Mouse (Mus musculus) 3134 (cell line): ENCODE results near the gene Pcsk6.
"Not testable (repeated sequence)": the region's sequence is repeated elsewhere in the genome, so short reads cannot be mapped to it uniquely, and the experiment has no call there.

ENCODE experiments used
- DNase-seq: peaks from one replicate; pipeline ENCODE4 v3.0.0-alpha.2; 2011; ENCODE audit warnings: low spot score; ENCODE audit not compliant: insufficient read length; ENCODE audit errors: extremely low read depth

The Pcsk6 gene

GRCm38 (mm10) chr7:66046921-66047918 lies 185.7 kb downstream of the Pcsk6 start:
- no peak for DNase-seq

DNA sequence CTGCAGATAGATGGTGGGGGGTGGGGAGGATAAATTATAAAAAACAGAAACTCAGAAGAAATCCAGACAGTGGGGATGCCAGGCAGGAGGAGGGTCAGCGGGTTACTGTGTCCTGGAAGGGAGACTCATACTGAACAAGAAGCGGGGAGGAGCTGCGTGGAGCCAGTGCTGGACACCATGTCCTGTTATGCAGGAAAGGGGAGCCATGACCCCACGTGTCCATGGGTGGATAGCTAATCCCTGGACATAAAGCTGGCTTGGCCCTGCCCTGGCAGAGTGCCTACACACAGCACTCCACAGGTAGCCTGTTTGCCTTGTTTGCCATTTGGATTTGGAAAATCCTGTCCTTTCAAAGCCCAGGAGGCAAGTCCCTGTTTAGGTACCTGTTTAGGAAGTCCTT lies 186.4 kb downstream of the Pcsk6 start:
- no peak for DNase-seq

DNA sequence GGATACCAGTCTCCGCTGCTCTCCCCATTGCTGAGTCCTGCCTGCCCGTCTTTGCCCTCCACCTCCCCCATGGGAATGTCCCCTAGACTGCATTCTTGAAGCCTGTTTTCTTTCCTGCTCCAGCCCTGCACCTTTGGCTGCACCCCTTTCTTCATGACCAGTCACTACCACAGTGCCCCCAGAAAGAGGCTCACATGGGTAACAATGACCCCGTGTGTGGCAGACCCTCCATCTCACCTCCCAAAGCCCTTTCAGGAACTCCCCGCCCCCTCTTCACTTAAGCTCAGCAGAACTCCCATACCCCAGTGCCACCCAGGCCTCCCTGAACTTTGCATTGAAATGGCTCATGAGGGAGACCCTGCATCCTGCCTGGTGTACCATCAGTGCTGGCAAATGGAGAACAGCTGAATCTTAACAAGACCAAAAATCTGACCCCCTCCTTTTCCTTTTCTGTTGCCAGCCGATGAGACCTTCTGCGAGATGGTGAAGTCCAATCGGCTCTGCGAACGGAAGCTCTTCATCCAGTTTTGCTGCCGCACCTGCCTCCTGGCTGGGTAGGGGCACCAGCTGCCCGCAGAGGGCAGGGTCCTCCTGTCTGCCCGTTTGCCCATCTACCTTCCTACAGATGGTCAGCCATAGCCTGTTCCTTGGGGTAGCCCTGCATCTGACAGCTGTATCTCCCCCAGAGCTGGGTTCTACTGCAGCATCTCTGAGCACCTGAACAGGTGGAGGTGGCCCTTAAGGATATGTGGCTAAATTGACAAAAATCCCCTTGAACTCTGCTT lies 187.1 kb downstream of the Pcsk6 start:
- no peak for DNase-seq

GRCm38 (mm10) chr7:66053946-66054483 lies 192.5 kb downstream of the Pcsk6 start:
- no peak for DNase-seq

DNA sequence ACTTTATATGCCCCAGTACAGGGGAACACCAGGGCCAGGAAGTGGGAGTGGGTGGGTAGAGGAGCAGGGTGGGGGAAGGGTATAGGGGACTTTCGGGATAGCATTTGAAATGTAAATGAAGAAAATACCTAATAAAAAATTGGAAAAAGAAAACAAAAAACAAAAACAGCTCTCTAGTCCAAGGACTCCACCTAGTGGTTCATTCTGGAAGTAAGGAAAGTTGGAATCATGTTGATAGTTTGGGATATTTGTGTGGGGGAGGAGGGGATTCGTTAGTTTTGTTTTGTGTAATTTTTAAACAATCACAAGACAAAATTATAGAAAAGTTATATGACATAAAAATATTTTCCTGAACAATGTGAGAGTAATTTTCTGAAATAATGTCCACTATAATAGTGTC lies 193.8 kb downstream of the Pcsk6 start:
- not testable (repeated sequence) for DNase-seq

- DNase-seq: no peak
Measured at GRCm38 (mm10) chr7:66058703-66059102, 197.2 kb downstream of the Pcsk6 start, which contains the start of gene Snrpa1. Gene Snrpa1 (plus strand): TSS chr7:66059003.

- peak; percentile 81 for DNase-seq
Measured at GRCm38 (mm10) chr7:66060066-66060956, 198.8 kb downstream of the Pcsk6 start.

DNA sequence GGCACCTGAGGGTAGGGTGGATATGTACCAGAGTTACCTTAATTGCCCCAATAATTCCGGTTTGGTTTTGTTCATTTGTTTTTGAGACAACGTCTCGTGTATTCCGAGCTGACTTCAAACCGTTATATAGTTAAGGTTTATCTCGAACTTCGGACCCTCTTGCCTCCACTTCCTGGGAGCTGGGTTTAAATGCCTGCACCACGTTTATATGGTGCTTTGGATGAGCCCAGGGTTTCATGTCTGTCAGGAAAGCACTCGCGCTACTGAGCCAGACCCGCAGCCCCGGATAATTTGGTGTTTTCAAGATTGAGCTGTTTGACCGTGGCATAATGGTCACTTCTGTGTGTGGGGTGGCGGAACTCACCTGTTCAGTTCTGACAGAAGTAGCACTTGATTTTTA lies 199.5 kb downstream of the Pcsk6 start:
- DNase-seq: no peak

GRCm38 (mm10) chr7:66076411-66076810 lies 214.9 kb downstream of the Pcsk6 start:
- DNase-seq: no peak

- DNase-seq: peak; percentile 98
Measured at GRCm38 (mm10) chr7:66079364-66080230, 218.1 kb downstream of the Pcsk6 start, which contains the start of gene Selenos. Gene Selenos (plus strand): TSS chr7:66079649.

GRCm38 (mm10) chr7:66080231-66080613 lies 218.7 kb downstream of the Pcsk6 start:
- DNase-seq: no peak

DNA sequence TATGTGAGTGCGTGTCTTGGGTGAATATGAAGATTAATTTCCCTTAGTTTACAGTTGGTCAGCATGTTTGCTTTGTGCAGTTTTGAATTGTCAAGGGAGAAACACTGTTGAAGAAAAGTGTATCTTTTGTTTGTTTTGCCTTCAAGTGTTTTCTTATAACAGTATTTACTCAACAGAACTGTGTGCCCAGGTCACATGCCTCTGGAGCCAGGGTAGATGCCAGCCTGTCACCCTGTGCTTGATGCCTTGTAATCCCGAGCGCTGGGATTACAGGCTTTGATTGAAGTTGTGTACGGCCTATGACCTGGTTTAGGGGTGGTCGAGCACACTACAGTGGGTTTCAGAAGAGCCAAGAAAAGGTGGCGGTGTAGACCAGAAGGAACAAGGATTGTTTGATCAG lies 222.2 kb downstream of the Pcsk6 start:
- no peak for DNase-seq

DNA sequence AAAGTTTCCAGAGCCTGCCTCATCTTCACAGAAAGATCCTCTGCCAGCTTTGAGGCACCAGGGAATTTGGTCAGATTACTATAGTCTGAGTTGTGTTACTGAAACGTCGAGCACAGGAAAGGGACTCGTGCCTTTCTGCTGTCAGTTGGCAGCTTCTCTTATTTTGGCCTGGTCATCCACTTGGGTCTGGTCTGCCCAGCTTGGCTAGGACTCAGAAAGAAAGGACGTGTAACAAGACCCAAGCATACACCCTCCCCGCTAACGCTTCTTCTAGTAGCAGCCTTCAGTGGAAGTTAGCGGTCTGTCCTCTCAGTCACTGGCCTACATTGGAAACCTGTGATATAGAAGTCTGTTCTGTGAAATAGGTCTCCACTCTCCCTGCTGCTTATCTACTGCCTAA lies 223.0 kb downstream of the Pcsk6 start:
- no peak for DNase-seq

DNA sequence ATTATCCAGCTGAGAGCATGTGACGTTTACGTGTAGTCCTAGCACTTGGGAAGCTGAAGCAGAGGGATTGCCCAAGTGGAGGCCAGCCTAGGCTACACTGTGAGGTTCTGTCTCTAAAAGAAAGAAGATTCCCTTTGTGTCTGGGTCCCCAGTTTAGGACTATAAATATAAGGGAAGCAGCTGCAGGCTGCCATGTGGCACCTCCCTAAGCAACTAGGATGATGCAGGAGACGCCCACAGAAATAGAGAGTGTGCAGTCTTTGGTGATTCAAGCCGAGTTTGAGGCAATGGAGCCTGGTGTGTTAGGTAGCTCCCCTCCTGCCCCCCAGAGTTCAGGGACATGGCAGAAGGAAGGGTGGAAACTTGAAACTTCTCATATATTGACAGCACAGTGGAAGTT lies 226.1 kb downstream of the Pcsk6 start:
- no peak for DNase-seq

DNA sequence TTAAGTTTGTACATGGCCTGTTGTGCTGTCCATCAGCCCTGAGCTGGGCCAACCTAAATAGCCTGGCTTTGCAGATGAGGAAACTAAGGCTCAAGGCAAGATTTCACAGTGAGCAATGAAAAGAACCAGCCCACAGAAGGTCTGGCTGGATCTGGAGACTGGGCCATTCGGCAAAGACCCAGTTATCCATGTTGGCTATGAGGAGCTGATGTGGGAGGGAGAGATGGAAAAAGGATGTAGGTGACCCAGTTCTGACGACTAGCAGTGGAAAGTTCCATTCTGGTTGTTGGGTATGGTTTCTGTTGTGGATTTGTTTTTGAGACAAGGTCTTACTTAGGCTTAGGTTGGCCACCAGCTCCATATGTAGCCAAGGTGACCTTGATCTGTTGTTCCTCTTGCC lies 226.5 kb downstream of the Pcsk6 start:
- DNase-seq: no peak

GRCm38 (mm10) chr7:66090676-66091190 lies 229.2 kb downstream of the Pcsk6 start:
- no peak for DNase-seq

DNA sequence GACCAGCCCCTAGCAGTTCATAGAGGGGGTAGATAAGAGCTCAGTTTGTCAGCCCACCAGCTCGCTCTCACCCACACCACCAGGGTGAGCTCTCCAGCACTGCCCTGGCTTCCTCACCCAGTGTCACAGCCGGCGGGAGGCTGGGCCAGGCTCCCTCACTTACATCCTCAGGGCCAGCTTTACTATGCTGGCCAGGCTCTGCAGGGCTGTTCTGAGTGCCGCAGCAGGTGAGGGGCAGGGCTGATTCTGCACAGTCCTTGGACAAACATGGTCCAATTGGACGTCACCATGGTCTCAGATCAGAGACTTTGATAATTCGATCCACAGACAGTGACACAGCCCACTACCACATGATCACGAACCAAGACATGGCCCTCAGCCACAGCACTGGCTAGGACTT lies 230.0 kb downstream of the Pcsk6 start:
- no peak for DNase-seq

- no peak for DNase-seq
Measured at GRCm38 (mm10) chr7:66092656-66093055, 231.1 kb downstream of the Pcsk6 start.

GRCm38 (mm10) chr7:66094141-66094540 lies 232.6 kb downstream of the Pcsk6 start:
- no peak for DNase-seq
